Mouse (Mus musculus): Measurements from ENCODE around the gene Nlgn2. TPM values are rescaled to one million over a fixed set of nuclear protein-coding genes. Genes with fewer than 3 reads are reported as not detected.
A peak's percentile ranks its signal among the peaks of the same experiment; 100 is the strongest.

Gene Nlgn2
- polyA plus RNA-seq, 1 experiment from 2014 or later: 14.7 TPM

GRCm38 (mm10) chr11:69858113-69858998 lies 20.8 kb upstream of the Nlgn2 start, which contains the start of gene Tnk1:
Tnk1 (minus strand) TSS chr11:69858730.
- no peak within 1 kb of the TSS for H3K9ac ChIP-seq
- H3K36me3 ChIP-seq: no peaks in the 10 kb centered on the region
- WGBS: 23% methylated on average over 30 of the region's 30 CpGs
- no peak within 1 kb of the TSS for H3K27ac ChIP-seq
- H3K4me3 ChIP-seq: no peak within 1 kb of the TSS
- no peak within 1 kb of the TSS; the same call in 1 of the 2 replicates for H3K4me2 ChIP-seq (replicated peaks)
- no peak for ATAC-seq (ENCODE audit: low FRiP score)
- peaks cover 4% of the 10 kb centered on the region; the same call in 1 of the 2 replicates for H3K4me1 ChIP-seq
- no peaks in the 10 kb centered on the region for H3K9me3 ChIP-seq (replicated peaks)
- peaks cover 32% of the 10 kb centered on the region for H3K27me3 ChIP-seq

- Histone ChIP-seq H3K9ac (no peak overlapping the region), H3K9me3 (replicated peaks) (no peaks in the 10 kb centered on the region), H3K27me3 (peaks cover 32% of the 10 kb centered on the region), H3K4me2 (replicated peaks) (no peak overlapping the region), H3K36me3 (peaks cover 23% of the 10 kb centered on the region), H3K4me1 (peaks cover 9% of the 10 kb centered on the region; the same call in 1 of the 2 replicates), H3K27ac (no peak overlapping the region), H3K4me3 (no peak overlapping the region)
- 19% methylated on average over 16 of the region's 16 CpGs for WGBS
- peak; percentile 57; the same call in 1 of the 2 replicates for ATAC-seq (ENCODE audit: low FRiP score)
These were observed 17.8 kb upstream of the Nlgn2 start for GRCm38 (mm10) chr11:69855347-69855746.

- Histone ChIP-seq H3K9ac (no peak overlapping the region), H3K4me1 (peaks cover 9% of the 10 kb centered on the region; the same call in 1 of the 2 replicates), H3K36me3 (peaks cover 29% of the 10 kb centered on the region), H3K4me3 (no peak overlapping the region), H3K4me2 (replicated peaks) (no peak overlapping the region), H3K9me3 (replicated peaks) (no peaks in the 10 kb centered on the region), H3K27ac (no peak overlapping the region), H3K27me3 (peaks cover 29% of the 10 kb centered on the region)
- 85% methylated on average over 10 of the region's 10 CpGs for WGBS
- no peak for ATAC-seq (ENCODE audit: low FRiP score)
These were observed 17.1 kb upstream of the Nlgn2 start for GRCm38 (mm10) chr11:69854680-69855079.

GRCm38 (mm10) chr11:69853994-69854393 lies 16.4 kb upstream of the Nlgn2 start:
- Histone ChIP-seq H3K27me3 (peaks cover 24% of the 10 kb centered on the region), H3K9me3 (replicated peaks) (no peaks in the 10 kb centered on the region), H3K4me3 (no peak overlapping the region), H3K4me2 (replicated peaks) (no peak overlapping the region), H3K27ac (no peak overlapping the region), H3K4me1 (peaks cover 9% of the 10 kb centered on the region; the same call in 1 of the 2 replicates), H3K36me3 (peaks cover 36% of the 10 kb centered on the region), H3K9ac (0 out of 2 replicates have a peak overlapping the region, but pooled peaks have one; percentile 18)
- ATAC-seq (ENCODE audit: low FRiP score): no peak
- 73% methylated on average over 7 of the region's 7 CpGs for WGBS

DNA sequence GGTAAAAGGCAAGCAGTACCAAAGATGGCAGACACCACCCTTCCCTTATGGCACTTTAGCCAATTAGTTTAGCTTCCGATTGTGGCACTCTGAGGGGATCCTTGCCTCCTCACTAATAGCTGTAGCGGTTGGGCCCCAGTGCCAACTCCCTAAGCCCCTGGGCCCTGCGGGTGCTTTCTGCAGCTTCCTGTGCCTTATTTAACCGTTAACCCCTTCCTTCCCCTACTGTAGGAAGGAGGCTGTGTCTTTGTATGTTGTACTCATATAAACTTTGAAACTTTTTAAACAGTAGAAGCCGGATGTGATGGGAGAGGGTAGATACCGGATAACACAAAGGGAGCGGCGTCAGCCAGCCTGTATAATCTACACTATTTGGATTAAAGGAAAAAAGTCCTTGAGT lies 13.2 kb upstream of the Nlgn2 start:
- no peaks in the 10 kb centered on the region for H3K27me3 ChIP-seq
- peaks cover 46% of the 10 kb centered on the region for H3K36me3 ChIP-seq
- H3K4me1 ChIP-seq: peaks cover 31% of the 10 kb centered on the region
- no peak for ATAC-seq (ENCODE audit: low FRiP score)
- no peaks in the 10 kb centered on the region for H3K9me3 ChIP-seq (replicated peaks)
- H3K27ac ChIP-seq: no peak overlapping the region
- H3K4me2 ChIP-seq (replicated peaks): no peak overlapping the region
- WGBS: 79% methylated on average over 8 of the region's 8 CpGs
- H3K4me3 ChIP-seq: no peak overlapping the region
- H3K9ac ChIP-seq: no peak overlapping the region

DNA sequence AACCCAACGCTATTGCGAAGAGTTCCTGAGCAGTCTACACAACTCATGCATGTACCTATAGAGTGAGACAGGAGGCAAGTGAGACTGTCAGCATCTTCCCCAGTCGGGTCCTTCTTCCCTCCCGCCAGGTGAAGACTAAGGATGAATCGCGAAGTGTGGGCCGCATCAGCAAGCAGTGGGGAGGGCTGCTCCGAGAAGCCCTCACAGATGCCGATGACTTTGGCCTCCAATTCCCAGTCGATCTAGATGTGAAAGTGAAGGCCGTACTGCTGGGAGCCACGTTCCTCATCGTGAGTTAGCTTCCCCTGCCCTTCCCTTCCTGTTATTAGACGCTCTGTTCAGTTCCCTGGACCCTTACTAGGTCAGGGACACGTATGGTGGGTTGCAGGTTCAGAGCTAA lies 12.3 kb upstream of the Nlgn2 start:
- ATAC-seq (ENCODE audit: low FRiP score): no peak
- WGBS: 92% methylated on average over 15 of the region's 15 CpGs
- Histone ChIP-seq H3K4me2 (replicated peaks) (no peak overlapping the region), H3K27me3 (no peaks in the 10 kb centered on the region), H3K4me1 (peaks cover 34% of the 10 kb centered on the region), H3K27ac (no peak overlapping the region), H3K9me3 (replicated peaks) (no peaks in the 10 kb centered on the region), H3K9ac (no peak overlapping the region), H3K36me3 (peaks cover 46% of the 10 kb centered on the region), H3K4me3 (no peak overlapping the region)

DNA sequence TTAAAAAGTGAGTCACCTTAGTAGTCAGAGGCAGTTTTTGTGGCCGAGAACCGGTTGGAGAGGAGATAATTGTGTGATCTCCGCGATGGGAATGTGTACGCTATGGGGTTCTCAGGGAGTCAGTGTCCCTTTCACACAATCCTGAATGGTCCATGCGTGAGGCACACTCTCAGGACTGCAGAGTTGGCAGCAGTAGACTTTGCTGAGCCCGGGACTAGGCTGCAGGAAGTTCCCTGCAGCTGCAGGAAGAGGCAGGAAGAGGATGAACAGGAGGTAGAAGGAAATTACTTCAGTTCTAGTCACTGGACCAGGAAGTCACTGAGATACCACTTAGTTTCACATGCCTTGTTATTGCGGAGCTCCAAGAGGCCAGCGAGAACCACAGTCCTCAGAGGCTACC lies 11.5 kb upstream of the Nlgn2 start:
- Histone ChIP-seq H3K27ac (no peak overlapping the region), H3K4me3 (no peak overlapping the region), H3K4me2 (replicated peaks) (no peak overlapping the region), H3K27me3 (no peaks in the 10 kb centered on the region), H3K9me3 (replicated peaks) (no peaks in the 10 kb centered on the region), H3K4me1 (peaks cover 34% of the 10 kb centered on the region), H3K36me3 (peaks cover 46% of the 10 kb centered on the region), H3K9ac (no peak overlapping the region)
- WGBS: 94% methylated on average over 9 of the region's 9 CpGs
- ATAC-seq (ENCODE audit: low FRiP score): no peak

DNA sequence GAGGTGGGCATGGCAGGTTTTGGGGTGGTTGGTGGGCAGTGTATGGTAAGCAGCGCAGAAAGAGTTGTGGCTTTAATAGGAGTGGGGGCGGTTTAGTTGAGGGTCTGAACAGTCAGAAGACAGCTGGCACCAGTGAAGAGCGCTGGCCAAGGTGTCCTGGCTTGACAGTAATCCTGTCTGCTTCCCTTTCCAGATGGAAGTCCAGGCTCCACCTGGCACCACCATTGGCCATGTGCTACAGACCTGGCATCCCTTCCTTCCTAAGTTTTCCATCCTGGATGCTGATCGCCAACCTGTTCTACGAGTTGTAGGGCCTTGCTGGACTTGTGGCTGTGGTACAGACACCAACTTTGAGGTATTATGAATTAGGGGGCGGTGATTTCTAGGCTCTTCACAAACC lies 10.4 kb upstream of the Nlgn2 start:
- peaks cover 46% of the 10 kb centered on the region for H3K36me3 ChIP-seq
- ATAC-seq (ENCODE audit: low FRiP score): no peak
- H3K4me1 ChIP-seq: peaks cover 32% of the 10 kb centered on the region
- 0 out of 2 replicates have a peak overlapping the region, but pooled peaks have one; percentile 97 for H3K27ac ChIP-seq
- WGBS: 98% methylated on average over 6 of the region's 6 CpGs
- H3K27me3 ChIP-seq: no peaks in the 10 kb centered on the region
- H3K4me2 ChIP-seq (replicated peaks): peak overlapping the region; percentile 77
- no peaks in the 10 kb centered on the region for H3K9me3 ChIP-seq (replicated peaks)
- H3K9ac ChIP-seq: no peak overlapping the region; the same call in 1 of the 2 replicates
- peak overlapping the region; percentile 71 for H3K4me3 ChIP-seq

- H3K27ac ChIP-seq: peak overlapping the region; percentile 97
- peak overlapping the region; percentile 86 for H3K9ac ChIP-seq
- peaks cover 40% of the 10 kb centered on the region for H3K36me3 ChIP-seq
- no peaks in the 10 kb centered on the region for H3K9me3 ChIP-seq (replicated peaks)
- peak overlapping the region; percentile 77 for H3K4me2 ChIP-seq (replicated peaks)
- ATAC-seq (ENCODE audit: low FRiP score): peak; percentile 52
- peaks cover 29% of the 10 kb centered on the region for H3K4me1 ChIP-seq
- peak overlapping the region; percentile 71 for H3K4me3 ChIP-seq
- 12% methylated on average over 36 of the region's 37 CpGs for WGBS
- no peaks in the 10 kb centered on the region for H3K27me3 ChIP-seq
These were observed 9.4 kb upstream of the Nlgn2 start for GRCm38 (mm10) chr11:69846738-69847688.

DNA sequence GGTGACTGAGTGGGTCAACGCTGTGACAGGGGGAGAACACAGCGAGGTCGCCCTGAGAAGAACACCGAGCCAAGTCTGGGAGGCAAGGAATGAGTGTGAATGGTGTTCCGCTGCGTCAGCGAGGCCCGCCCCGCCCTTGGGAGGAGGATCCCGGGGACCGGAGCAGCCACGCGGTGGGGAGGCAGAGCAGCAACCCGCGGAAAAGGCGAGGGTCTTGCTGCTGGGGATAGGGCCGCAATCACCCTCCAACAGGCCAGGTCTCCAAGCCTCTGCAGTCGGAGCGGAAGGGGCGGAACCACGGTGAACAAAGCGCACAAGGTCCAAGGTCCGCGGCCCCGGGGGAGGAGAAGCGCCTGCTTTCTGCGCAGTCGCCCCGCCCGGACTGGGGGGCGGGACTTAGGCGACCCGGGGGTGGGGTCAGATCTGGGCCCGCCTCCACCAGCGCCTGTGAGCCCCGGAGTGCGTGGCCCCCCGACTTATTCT lies 8.7 kb upstream of the Nlgn2 start, which contains the start of gene Plscr3:
Gene Plscr3, plus strand, starts transcription at position 179 of the 483 bp plus-strand sequence.
- no peaks in the 10 kb centered on the region for H3K9me3 ChIP-seq (replicated peaks)
- H3K4me3 ChIP-seq: peak within 1 kb of the TSS; percentile 71
- H3K36me3 ChIP-seq: peaks cover 33% of the 10 kb centered on the region
- ATAC-seq (ENCODE audit: low FRiP score): peak; percentile 88
- peaks cover 29% of the 10 kb centered on the region for H3K4me1 ChIP-seq
- H3K27me3 ChIP-seq: no peaks in the 10 kb centered on the region
- H3K9ac ChIP-seq: peak within 1 kb of the TSS; percentile 86
- H3K4me2 ChIP-seq (replicated peaks): peak within 1 kb of the TSS; percentile 77
- peak within 1 kb of the TSS; percentile 97 for H3K27ac ChIP-seq
- under 1% methylated on average over 37 of the region's 38 CpGs for WGBS

DNA sequence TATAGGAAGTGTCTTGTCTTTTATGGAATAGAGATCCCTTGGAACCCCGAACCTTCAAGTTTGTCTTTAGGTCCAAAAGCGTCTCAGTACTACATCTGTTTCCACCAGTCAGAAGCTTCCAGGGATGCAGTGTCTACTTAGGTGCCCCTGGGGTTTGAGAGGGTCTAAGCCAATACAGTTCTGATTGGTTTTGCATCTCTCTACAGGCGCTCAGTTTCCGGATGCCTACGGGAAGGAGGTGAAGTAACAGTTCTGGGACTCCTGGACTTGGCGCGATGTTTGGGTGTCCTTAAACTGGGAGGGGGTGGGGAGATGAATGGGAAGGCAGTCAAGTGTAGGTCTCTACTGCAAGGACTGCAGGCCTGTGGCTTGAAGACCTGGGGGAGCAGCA lies 1.1 kb upstream of the Nlgn2 start:
- H3K4me3 ChIP-seq: peak overlapping the region; percentile 88
- H3K36me3 ChIP-seq: 0 out of 2 replicates have a peak, but pooled peaks cover 2% of the 10 kb centered on the region
- ATAC-seq (ENCODE audit: low FRiP score): 0 out of 2 replicates have a peak, but pooled peaks have one; percentile 1
- peak overlapping the region; percentile 97 for H3K4me2 ChIP-seq (replicated peaks)
- peaks cover 3% of the 10 kb centered on the region; the same call in 1 of the 2 replicates for H3K27me3 ChIP-seq
- WGBS: 4% methylated on average over 7 of the region's 7 CpGs
- peaks cover 35% of the 10 kb centered on the region for H3K4me1 ChIP-seq
- peak overlapping the region; percentile 97 for H3K27ac ChIP-seq
- H3K9ac ChIP-seq: peak overlapping the region; percentile 73
- no peaks in the 10 kb centered on the region for H3K9me3 ChIP-seq (replicated peaks)

All from hindbrain, embryonic 12.5 days (tissue).